Mouse (Mus musculus): ENCODE results near the gene Adamtsl1.

Adamtsl1 gene

DNA sequence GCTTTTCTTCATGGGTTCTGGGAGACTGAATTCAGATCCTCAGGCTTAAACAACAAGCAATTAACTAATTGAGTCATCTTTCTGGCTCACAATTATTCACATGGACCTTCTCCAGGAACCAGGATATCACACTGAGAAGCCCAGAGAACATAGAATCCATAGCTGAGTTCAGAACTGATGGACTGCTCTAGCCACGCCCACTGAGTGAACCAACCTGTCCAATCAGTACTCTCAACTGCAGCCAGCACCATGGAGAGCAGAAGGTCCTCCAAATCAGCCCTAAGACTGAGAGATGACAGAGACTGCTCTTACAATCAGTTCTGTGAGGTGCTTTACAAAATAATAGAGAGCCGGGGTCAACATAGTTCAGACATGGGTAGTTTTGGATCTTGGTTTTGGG lies 276.3 kb downstream of the Adamtsl1 start:
- no peak for DNase-seq (ENCODE audit: low read depth, low spot score)

GRCm38 (mm10) chr4:85801805-85802204 lies 287.8 kb downstream of the Adamtsl1 start:
- DNase-seq (ENCODE audit: low read depth, low spot score) = peak; percentile 78

- DNase-seq (ENCODE audit: low read depth, low spot score) = peak; percentile 85
Measured at GRCm38 (mm10) chr4:85814418-85814817, 300.4 kb downstream of the Adamtsl1 start.

DNA sequence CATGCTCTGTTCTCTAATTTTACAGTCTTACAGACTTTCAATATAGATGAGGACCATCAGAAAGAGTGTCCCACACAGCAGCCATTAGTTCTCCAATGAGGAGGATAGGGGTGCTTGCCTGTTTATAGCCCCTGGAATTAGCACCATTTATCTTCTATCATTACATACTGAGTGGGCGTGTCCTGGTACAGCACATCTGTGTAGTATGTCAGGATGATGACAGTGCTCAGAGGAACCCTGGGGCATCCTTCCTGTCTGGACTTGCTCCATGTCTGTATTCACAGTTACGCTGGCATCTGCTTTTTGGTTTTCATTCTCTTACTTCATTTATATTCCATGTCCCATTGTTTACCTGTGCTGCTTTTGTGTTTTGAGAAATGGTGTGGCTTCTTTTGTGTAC lies 304.5 kb downstream of the Adamtsl1 start:
- DNase-seq (ENCODE audit: low read depth, low spot score) = no peak

DNA sequence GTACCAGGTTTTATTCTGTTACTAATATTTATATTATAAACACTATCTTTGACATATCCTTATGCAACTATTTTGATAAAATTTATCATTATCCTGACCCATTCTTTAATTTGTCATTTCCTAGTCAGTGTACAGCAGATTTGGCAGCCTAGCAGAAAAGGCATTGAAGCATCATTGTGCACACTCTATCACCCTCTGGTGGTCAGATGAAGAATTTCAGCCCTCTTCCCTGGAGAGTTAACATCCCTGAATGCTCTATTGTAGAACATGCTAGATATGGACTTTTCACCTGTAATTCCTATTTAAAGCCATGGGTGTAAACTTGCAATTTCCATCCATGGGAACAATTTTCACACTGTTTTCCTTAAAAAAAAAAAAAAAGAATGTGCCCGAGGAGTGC lies 305.2 kb downstream of the Adamtsl1 start:
- no peak for DNase-seq (ENCODE audit: low read depth, low spot score)

- DNase-seq (ENCODE audit: low read depth, low spot score) = no peak
Measured at GRCm38 (mm10) chr4:85819921-85820320, 305.9 kb downstream of the Adamtsl1 start.

- DNase-seq (ENCODE audit: low read depth, low spot score) = no peak
Measured at GRCm38 (mm10) chr4:85823952-85824704, 310.2 kb downstream of the Adamtsl1 start.

DNA sequence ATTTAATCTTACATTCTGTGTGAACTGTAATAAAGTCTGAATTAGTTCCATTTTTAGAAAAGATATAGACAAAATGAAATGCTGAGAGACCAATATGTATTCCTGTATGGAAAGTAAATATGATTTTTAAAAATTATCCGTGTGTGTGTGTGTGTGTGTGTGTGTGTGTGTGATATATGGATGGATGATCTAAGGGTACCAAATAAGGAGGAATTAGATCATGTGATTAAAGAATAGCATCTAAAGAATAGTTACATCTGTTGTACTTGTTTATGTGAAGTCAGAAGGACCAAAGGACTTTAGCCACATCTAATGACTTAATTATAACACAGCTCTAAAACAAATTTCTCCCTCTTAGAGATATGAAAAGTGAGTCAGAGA lies 310.7 kb downstream of the Adamtsl1 start:
- DNase-seq (ENCODE audit: low read depth, low spot score) = no peak

GRCm38 (mm10) chr4:85837058-85837457 lies 323.1 kb downstream of the Adamtsl1 start:
- DNase-seq (ENCODE audit: low read depth, low spot score) = no peak

DNA sequence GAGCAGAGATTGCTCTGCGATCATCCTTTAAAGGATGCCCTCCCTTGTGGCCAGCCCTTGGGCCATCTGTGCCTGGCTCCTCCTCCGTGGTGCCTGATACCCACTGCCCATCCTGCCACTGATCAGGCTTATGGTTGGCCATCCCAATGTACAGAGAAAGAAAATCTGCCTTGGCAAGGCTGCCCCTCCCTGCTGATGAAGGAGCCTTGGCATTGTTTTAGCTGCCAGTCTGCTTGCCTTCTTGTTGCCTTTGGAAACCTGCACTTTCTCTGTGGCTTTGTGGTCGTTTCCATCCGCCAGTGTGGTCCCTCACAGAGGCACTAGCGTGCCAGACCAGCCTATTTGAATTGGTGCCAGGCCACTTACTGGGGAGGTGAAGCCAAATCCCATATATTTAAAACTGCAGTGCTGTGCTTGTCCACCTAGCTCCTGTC lies 323.6 kb downstream of the Adamtsl1 start:
- no peak for DNase-seq (ENCODE audit: low read depth, low spot score)

GRCm38 (mm10) chr4:85838031-85838430 lies 324.1 kb downstream of the Adamtsl1 start:
- DNase-seq (ENCODE audit: low read depth, low spot score) = no peak

- no peak for DNase-seq (ENCODE audit: low read depth, low spot score)
Measured at GRCm38 (mm10) chr4:85842113-85842512, 328.1 kb downstream of the Adamtsl1 start.

DNA sequence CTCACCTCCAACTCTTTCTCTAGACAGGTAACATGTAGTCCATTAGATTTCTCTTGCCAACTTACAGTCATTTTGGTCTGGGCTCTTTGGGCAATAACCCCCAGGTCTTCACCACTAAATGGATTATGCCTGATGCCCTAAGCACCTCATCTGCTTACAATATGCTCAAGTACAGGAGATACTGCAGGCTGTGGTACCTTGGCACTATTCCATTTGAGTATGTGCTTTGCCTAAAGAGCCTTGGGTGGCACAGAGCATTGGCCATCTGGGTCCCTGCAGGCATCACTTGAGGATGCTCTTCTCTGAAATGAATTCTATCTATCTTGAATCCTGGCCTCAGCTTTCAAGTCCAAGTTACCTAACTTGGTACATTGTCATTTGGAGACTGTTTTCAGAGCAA lies 330.4 kb downstream of the Adamtsl1 start:
- no peak for DNase-seq (ENCODE audit: low read depth, low spot score)

- no peak for DNase-seq (ENCODE audit: low read depth, low spot score)
Measured at GRCm38 (mm10) chr4:85845931-85846330, 332.0 kb downstream of the Adamtsl1 start.

GRCm38 (mm10) chr4:85853401-85853800 lies 339.4 kb downstream of the Adamtsl1 start:
- no peak for DNase-seq (ENCODE audit: low read depth, low spot score)

- no peak for DNase-seq (ENCODE audit: low read depth, low spot score)
Measured at GRCm38 (mm10) chr4:85854507-85854906, 340.5 kb downstream of the Adamtsl1 start.

GRCm38 (mm10) chr4:85879376-85879775 lies 365.4 kb downstream of the Adamtsl1 start:
- DNase-seq (ENCODE audit: low read depth, low spot score) = no peak

DNA sequence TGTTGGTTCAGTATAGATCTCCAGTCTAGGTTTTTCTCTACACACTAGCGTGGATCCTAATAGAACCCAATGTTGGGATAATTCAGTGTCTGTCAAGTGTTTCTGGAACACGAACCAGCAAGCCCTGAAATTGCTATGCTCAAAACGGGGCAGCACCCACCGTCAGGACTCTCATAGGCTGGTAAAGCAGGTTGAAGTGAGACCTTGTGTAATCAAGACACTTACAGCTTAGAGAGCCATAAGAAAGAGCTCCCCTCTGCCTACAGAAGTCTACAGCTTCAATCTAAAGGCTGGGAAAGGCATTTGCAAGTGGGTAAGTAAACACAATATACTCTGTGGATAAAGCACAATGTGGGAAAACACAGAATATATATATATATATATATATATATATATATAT lies 367.3 kb downstream of the Adamtsl1 start:
- no peak for DNase-seq (ENCODE audit: low read depth, low spot score)

GRCm38 (mm10) chr4:85884031-85884430 lies 370.1 kb downstream of the Adamtsl1 start:
- DNase-seq (ENCODE audit: low read depth, low spot score) = no peak

- no peak for DNase-seq (ENCODE audit: low read depth, low spot score)
Measured at GRCm38 (mm10) chr4:85889877-85890598, 376.1 kb downstream of the Adamtsl1 start.

GRCm38 (mm10) chr4:85901316-85901715 lies 387.3 kb downstream of the Adamtsl1 start:
- DNase-seq (ENCODE audit: low read depth, low spot score) = no peak

GRCm38 (mm10) chr4:85904217-85904616 lies 390.2 kb downstream of the Adamtsl1 start:
- no peak for DNase-seq (ENCODE audit: low read depth, low spot score)

DNA sequence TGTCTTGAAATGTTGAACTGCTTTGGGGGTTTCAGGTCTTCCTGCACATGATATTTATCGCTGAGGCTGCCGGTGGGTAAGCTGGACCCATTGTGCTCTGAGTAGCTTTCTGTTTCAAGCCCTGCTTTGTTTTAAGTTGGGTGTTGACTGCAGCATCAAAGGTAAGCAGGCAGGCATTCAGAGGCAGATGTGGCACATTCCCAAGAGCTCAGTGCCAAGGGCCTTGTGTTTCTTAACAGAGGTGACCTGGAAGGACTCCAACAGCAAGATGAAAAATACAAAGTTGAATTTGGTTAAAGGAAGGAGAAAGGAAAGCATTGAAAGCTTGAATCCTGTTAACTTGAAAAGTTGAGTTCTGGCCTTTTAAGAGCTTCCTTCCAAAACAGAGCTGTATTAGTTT lies 402.1 kb downstream of the Adamtsl1 start:
- no peak for DNase-seq (ENCODE audit: low read depth, low spot score)

All from telencephalon, adult 2 months (tissue).